Mouse (Mus musculus) forebrain, embryonic 15.5 days (tissue): ENCODE measurements around the gene Gpd1. TPM values are rescaled to one million over a fixed set of nuclear protein-coding genes. Genes with fewer than 3 reads are reported as not detected.

ENCODE experiments used
- ATAC-seq: fragments of 200-750 bp; cut with Nextera tagmentation; replicated peaks from 2 replicates; pipeline ENCODE4 v1.8.0; 2017; ENCODE audit warnings: mild to moderate bottlenecking, moderate TSS enrichment, moderate library complexity
- H3K27ac ChIP-seq: fragments of 300-500 bp; sonication (generic); replicated peaks from 2 replicates; pipeline ENCODE4 v1.5.1; 2015; ENCODE audit warnings: mild to moderate bottlenecking, inconsistent platforms
- H3K27me3 ChIP-seq: fragments of 300-500 bp; sonication (generic); 2 replicates; pipeline ENCODE4 v1.6.1; 2015; ENCODE audit warnings: inconsistent platforms
- H3K36me3 ChIP-seq: fragments of 300-500 bp; sonication (generic); 2 replicates; pipeline ENCODE4 v1.6.1; 2015; ENCODE audit warnings: mild to moderate bottlenecking, inconsistent platforms
- H3K4me1 ChIP-seq: fragments of 300-500 bp; sonication (generic); 2 replicates; pipeline ENCODE4 v1.6.1; 2015; ENCODE audit warnings: inconsistent platforms
- H3K4me2 ChIP-seq: fragments of 300-500 bp; sonication (generic); replicated peaks from 2 replicates; pipeline ENCODE4 v1.6.1; 2015; ENCODE audit warnings: mild to moderate bottlenecking, inconsistent platforms
- H3K4me3 ChIP-seq: fragments of 300-500 bp; sonication (generic); 2 replicates; pipeline ENCODE4 v1.5.1; 2015; ENCODE audit warnings: mild to moderate bottlenecking, inconsistent platforms
- H3K9ac ChIP-seq: fragments of 300-500 bp; sonication (generic); replicated peaks from 2 replicates; pipeline ENCODE4 v1.6.1; 2015; ENCODE audit warnings: mild to moderate bottlenecking, inconsistent platforms
- H3K9me3 ChIP-seq: fragments of 300-500 bp; sonication (generic); 2 replicates; pipeline ENCODE4 v1.6.1; 2016; ENCODE audit warnings: inconsistent platforms
- WGBS: fragments of 180-500 bp; shearing (Covaris S2); methylation state at CpG from one replicate; pipeline ENCODE4 v1.1.7; 2015; ENCODE audit warnings: mixed read lengths; 5-methylcytosine and 5-hydroxymethylcytosine counted together
- polyA plus RNA-seq: library from polyadenylated mRNA; unstranded; fragments of >200 nt; fragmentation: Nextera tagmentation; extraction: Ambion mirVana; gene quantifications from 2 replicates; pipeline ENCODE4 v1.2.1, GENCODE M21; 2015

Gene Gpd1
- polyA plus RNA-seq, 1 experiment from 2014 or later = 2.6 TPM

DNA sequence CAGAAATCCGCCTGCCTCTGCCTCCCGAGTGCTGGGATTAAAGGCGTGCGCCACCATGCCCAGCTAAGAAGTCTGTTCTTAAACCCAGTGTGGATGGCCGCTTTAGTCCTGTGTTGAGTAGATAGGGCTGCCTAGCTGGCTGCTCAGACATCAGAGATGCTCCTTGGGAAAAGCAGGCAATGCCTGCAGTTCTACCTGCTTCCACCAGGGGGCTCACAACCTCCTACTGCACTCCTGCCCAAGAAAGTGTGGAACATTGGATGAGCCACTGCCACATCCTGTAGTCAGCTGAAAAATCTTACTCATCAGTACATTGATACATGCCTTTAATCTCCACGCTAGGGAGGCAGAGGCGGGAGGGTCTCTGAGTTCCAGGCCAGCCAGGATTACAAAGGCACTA, 2.5 kb upstream of the Gpd1 start:
- peak; percentile 57 for ATAC-seq
- no peak overlapping the region for H3K4me3 ChIP-seq
- peaks cover 50% of the 10 kb centered on the region for H3K36me3 ChIP-seq
- peaks cover 28% of the 10 kb centered on the region for H3K4me1 ChIP-seq
- H3K27ac ChIP-seq = peak overlapping the region; percentile 83
- 49% methylated on average over 7 of the region's 7 CpGs for WGBS
- H3K27me3 ChIP-seq = no peaks in the 10 kb centered on the region
- no peaks in the 10 kb centered on the region for H3K9me3 ChIP-seq
- no peak overlapping the region for H3K9ac ChIP-seq
- no peak overlapping the region for H3K4me2 ChIP-seq

DNA sequence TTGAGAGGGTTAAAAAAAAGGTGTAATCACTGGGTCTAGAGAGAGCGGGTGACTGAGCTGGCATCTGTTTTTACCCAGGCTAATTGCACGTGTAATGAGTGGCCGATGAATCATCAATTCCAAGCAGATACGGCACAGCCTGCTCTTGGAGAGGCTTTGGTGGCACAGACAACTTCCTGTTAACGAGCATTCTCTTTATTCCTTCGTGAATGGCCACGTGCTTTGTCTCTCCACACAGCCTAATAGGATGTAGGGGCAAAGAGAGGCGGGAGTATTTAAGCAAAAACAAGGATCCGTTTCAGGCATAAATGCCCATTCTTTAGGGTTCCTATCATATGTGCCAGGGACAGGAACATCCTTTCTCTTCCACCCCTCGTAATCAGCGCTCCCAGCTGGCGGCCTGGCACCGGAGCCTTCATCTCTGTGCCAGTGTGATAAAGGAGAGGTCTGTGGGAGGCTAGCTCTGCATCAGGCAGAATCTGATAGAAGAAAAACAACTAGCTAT, 1.9 kb upstream of the Gpd1 start:
- Histone ChIP-seq H3K4me3 (no peak overlapping the region), H3K9ac (no peak overlapping the region), H3K4me1 (peaks cover 28% of the 10 kb centered on the region), H3K9me3 (no peaks in the 10 kb centered on the region), H3K36me3 (peaks cover 44% of the 10 kb centered on the region), H3K4me2 (no peak overlapping the region), H3K27ac (peak overlapping the region; percentile 83), H3K27me3 (no peaks in the 10 kb centered on the region)
- 25% methylated on average over 13 of the region's 13 CpGs for WGBS
- ATAC-seq = peak; percentile 69

DNA sequence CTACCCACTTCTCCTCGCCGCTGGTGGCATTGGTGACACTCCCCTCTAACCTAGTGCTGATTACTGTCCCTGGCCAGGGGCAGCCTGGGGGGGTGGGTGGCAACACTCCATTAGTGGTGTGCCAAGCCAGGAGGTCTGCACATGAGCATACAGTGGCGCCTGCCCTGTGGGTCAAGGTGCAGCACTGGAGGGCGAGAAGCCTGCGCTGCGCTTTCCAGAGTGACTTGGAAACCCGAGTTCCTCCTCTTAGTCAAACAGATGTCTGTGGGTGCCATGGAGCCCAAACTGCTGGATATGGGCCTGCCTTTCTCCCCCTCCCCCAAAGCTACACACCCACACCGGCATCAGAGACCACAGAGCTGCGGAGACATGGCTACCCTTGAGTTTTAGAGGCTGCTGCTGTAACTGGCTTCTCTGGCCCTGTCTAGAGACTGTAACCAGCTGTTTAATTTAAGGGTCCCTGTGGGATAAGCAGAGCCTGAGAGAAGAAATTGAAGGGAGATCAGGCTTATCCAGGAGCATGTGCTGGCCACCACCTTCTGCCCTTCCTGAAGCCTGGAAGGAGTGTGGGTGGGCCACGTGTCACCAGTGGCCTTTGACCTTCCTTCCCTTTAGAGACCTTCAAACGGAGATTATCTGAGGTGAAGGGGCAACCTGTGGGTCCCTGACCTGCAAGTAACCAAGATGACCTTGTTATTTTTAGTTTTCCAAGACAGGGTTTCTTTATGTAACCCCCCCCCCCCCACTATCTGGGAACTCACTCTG, 1.2 kb upstream of the Gpd1 start:
- H3K27ac ChIP-seq = peak overlapping the region; percentile 83
- no peak overlapping the region for H3K4me3 ChIP-seq
- no peak overlapping the region for H3K9ac ChIP-seq
- H3K4me1 ChIP-seq = peaks cover 28% of the 10 kb centered on the region
- peak; percentile 20 for ATAC-seq
- no peaks in the 10 kb centered on the region for H3K9me3 ChIP-seq
- 65% methylated on average over 11 of the region's 11 CpGs for WGBS
- no peak overlapping the region for H3K4me2 ChIP-seq
- peaks cover 37% of the 10 kb centered on the region for H3K36me3 ChIP-seq
- no peaks in the 10 kb centered on the region for H3K27me3 ChIP-seq

DNA sequence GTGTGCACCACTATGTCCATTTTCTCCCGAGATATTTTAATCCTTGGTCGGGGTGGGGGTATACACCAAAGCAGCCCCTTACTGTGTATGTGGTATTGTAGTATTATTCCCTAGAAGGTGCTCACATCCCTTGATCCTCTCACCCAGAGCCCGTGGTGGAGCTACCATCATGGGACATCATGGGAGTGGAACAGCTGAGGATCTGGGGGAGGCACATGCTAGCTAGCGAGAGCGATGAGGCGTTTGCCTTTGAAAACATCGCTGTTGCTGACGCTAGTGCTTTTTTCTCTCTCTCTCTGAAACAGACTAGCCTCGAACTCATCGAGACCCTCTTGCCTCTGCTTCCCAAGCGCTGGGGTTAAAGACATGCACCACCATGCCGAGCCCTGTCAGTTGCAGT, 501 bp upstream of the Gpd1 start:
- Histone ChIP-seq H3K27ac (peak overlapping the region; percentile 83; the same call in 1 of the 2 replicates), H3K4me2 (no peak overlapping the region), H3K4me3 (no peak overlapping the region), H3K27me3 (no peaks in the 10 kb centered on the region), H3K4me1 (peaks cover 28% of the 10 kb centered on the region), H3K9me3 (no peaks in the 10 kb centered on the region), H3K9ac (no peak overlapping the region), H3K36me3 (peaks cover 30% of the 10 kb centered on the region)
- 86% methylated on average over 12 of the region's 12 CpGs for WGBS
- no peak for ATAC-seq

DNA sequence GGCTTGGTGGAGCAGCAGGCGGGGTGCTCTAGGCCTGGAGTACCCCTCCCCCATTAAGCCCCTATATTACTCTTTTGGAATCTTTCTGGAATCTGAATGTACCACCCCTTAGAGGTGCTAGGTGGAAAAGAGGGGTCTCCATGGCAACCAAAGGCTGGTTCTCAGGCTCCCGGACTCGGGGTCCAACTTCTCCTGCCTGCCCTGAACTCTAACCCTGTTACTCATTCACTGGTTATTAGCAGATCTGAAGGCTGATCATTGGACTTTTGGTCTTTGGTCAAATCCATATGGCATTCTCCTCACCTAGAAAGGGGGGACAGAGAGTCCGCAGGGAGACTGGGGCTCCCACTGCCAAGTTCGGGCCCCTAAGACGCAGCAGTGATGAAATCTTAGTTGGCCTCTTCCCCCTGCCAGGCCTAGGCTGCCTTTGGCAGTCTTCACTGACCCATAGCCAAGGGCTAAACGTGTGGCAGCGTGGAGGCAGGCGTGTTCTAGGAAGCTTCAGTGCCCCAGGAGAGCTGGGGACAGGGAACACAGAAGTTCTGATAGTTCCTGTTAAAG, 1.2 kb downstream of the Gpd1 start:
- peaks cover 13% of the 10 kb centered on the region for H3K36me3 ChIP-seq
- no peak for ATAC-seq
- no peaks in the 10 kb centered on the region for H3K27me3 ChIP-seq

DNA sequence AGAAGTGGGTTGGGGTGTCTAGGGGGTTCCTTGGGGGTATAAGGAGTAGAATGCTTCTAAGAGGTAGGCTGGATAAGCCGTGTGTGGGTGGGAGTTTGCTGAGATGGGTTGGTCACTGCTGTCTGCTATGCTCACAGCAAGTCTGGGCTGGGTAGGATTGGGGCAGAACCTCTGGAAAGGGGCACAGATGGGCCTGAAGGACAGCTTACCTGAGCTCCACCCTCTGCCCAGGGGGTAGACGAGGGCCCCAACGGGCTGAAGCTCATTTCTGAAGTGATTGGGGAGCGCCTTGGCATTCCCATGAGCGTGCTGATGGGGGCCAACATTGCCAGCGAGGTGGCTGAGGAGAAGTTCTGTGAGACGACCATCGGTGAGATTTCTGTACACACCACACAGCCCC, 2.5 kb downstream of the Gpd1 start:
- Histone ChIP-seq H3K4me2 (no peak overlapping the region), H3K9ac (no peak overlapping the region), H3K36me3 (peaks cover 4% of the 10 kb centered on the region; the same call in 1 of the 2 replicates), H3K9me3 (no peaks in the 10 kb centered on the region), H3K4me1 (peaks cover 44% of the 10 kb centered on the region), H3K4me3 (no peak overlapping the region), H3K27ac (no peak overlapping the region), H3K27me3 (no peaks in the 10 kb centered on the region)
- WGBS = 79% methylated on average over 8 of the region's 8 CpGs
- no peak for ATAC-seq

More for the DNA sequence above, 1.2 kb downstream of the Gpd1 start:
- Histone ChIP-seq H3K9me3 (no peaks in the 10 kb centered on the region), H3K4me2 (no peak overlapping the region), H3K9ac (no peak overlapping the region), H3K27ac (no peak overlapping the region), H3K4me1 (peaks cover 32% of the 10 kb centered on the region), H3K4me3 (no peak overlapping the region)
- 85% methylated on average over 9 of the region's 9 CpGs for WGBS

DNA sequence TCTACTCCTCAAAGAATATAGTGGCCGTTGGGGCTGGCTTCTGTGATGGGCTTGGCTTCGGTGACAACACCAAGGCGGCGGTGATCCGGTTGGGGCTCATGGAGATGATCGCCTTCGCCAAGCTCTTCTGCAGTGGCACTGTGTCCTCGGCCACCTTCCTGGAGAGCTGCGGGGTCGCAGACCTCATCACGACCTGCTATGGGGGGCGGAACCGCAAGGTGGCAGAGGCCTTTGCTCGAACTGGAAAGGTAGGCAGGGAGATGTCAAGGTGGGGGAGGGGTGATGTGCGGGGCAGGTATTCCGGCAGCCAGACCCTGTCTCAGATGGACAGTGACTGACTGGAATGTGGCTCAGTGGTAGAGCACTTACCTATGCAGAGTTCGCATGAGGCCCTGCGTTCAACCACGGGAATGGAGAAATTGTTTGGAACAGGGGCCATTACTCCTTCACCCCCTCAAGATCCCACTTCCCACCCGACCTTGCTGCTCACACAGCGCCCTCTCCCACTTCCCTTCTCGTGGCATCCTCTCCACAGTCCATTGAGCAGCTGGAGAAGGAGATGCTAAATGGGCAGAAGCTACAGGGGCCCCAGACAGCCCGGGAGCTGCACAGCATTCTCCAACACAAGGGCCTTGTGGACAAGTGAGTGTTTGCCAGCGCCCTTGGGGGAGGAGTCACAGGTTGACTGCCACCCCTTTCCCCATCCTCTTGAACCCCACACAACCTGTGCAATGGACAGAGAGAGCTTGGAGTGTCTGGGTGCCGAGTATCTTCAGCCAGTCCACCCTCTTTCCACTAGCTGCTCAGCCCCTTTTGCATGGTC, 4.8 kb downstream of the Gpd1 start:
- no peak overlapping the region for H3K4me3 ChIP-seq
- H3K4me1 ChIP-seq = peaks cover 36% of the 10 kb centered on the region
- H3K36me3 ChIP-seq = peaks cover 4% of the 10 kb centered on the region; the same call in 1 of the 2 replicates
- no peak overlapping the region for H3K27ac ChIP-seq
- H3K9me3 ChIP-seq = no peaks in the 10 kb centered on the region
- H3K9ac ChIP-seq = no peak overlapping the region
- ATAC-seq = no peak
- no peak overlapping the region for H3K4me2 ChIP-seq
- no peaks in the 10 kb centered on the region for H3K27me3 ChIP-seq
- 82% methylated on average over 25 of the region's 25 CpGs for WGBS

DNA sequence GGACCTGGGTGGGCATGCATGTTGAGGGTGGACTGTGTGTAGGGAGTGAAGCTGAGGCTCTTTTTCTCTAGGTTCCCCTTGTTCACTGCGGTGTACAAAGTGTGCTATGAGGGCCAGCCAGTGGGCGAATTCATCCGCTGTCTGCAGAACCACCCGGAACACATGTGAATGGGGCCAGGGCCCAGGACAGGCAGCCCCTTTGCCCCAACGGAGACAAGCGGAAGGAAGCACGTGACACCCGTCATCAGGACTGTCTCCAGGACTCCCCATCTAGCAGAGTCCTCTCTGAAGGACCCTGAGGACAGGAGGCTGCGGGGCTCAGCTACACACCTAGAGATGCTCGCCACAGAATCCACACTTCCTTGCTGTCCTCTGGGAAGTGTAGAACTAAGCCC, 5.8 kb downstream of the Gpd1 start:
- Histone ChIP-seq H3K4me2 (no peak overlapping the region), H3K4me3 (no peak overlapping the region), H3K36me3 (peaks cover 11% of the 10 kb centered on the region), H3K9me3 (no peaks in the 10 kb centered on the region), H3K27ac (peak overlapping the region; percentile 58; the same call in 1 of the 2 replicates), H3K27me3 (no peaks in the 10 kb centered on the region), H3K9ac (no peak overlapping the region), H3K4me1 (peaks cover 27% of the 10 kb centered on the region)
- no peak for ATAC-seq
- 60% methylated on average over 10 of the region's 10 CpGs for WGBS

DNA sequence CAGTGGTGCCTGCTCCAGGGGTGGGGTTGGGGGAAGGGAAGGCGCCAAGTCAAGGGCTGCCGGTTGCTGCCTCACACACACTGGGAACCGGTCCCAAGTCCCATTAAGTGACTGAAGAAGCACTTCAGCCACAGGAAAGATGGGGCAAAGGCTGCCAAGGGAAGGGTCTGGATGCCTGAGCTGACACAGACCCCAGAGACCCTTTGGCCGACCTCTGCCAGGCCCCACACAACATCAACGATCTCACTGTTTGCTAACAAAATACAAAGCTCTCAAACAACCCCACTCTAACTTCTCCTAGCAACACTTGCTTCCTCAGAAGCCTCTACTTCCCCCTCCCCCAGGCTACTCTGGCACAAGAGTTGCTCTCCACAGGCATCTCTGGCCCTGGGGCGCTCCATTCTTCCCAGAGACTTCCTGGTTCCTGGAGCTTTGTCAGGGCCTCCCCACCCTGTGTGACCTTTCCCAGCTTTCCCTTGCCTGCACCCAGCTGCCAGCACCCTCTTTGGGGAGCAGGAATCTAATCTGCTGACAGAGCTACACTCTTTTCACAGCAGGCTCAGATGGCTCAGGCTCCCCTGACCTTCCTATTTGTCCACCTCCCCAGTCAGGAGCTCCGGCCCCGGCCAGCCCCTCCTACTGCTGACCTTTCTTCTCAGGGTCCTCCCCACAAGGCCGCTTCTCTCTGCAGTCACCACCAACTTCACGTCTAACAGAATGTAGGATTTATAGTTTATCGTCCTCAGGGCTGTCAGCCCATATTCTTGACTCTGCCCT, 6.4 kb downstream of the Gpd1 start:
- Histone ChIP-seq H3K4me1 (peaks cover 26% of the 10 kb centered on the region), H3K36me3 (peaks cover 13% of the 10 kb centered on the region), H3K4me2 (no peak overlapping the region), H3K9me3 (no peaks in the 10 kb centered on the region), H3K4me3 (no peak overlapping the region), H3K9ac (0 out of 2 replicates have a peak overlapping the region, but pooled peaks have one; percentile 52), H3K27ac (peak overlapping the region; percentile 58), H3K27me3 (no peaks in the 10 kb centered on the region)
- no peak for ATAC-seq
- WGBS = 24% methylated on average over 11 of the region's 11 CpGs

DNA sequence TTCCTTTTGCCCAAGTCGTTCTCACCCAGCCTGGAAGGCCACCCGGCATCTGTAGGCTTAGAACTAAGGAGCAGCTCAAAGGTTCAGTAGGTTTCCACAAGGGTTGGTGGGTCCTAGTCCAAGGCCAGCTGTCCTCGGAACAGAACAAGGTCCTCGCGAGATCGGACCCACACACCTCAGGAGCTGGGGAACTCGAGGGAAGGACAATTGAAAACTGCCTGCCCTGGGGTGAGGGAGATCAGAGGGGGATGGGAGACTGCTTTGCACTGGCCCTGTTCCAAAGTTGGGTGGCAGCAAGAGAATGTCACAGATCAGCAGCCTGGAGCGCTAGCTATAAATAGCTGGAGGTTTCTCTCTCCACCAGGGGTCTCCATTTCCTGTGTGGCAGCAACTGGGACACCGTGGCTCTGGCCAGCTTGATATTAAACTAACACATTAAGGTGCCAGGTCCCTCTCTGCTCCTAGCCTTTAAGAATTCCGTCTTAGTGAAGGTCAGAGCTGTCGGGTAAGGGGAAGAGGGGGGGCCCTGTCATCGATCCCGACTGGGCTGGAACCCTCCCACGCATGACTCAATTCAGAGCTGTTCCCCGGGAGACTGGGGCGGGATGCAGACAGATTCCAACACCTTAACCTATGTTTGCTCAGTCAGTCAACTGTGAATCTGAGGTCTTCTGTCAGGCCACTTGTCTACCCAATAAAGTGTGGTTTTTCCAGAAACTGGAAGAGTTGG, 7.1 kb downstream of the Gpd1 start:
- peak; percentile 24 for ATAC-seq
- peak overlapping the region; percentile 58 for H3K27ac ChIP-seq
- peaks cover 21% of the 10 kb centered on the region for H3K36me3 ChIP-seq
- WGBS = 11% methylated on average over 16 of the region's 16 CpGs
- peaks cover 26% of the 10 kb centered on the region for H3K4me1 ChIP-seq
- no peaks in the 10 kb centered on the region for H3K27me3 ChIP-seq
- H3K4me2 ChIP-seq = peak overlapping the region; percentile 51
- peak overlapping the region; percentile 83 for H3K4me3 ChIP-seq
- peak overlapping the region; percentile 52 for H3K9ac ChIP-seq
- H3K9me3 ChIP-seq = no peaks in the 10 kb centered on the region
